Mouse (Mus musculus) embryonic fibroblast, embryonic 13.5 days (primary cell): ENCODE results near the gene Nqo2.

ENCODE experiments used
- CTCF ChIP-seq: IDR thresholded peaks from 2 replicates; pipeline ENCODE4 v1.5.1; 2011; ENCODE audit warnings: mild to moderate bottlenecking, control low read depth, low read length, moderate library complexity, borderline replicate concordance; ENCODE audit not compliant: insufficient read depth
- POLR2A ChIP-seq: IDR thresholded peaks from 2 replicates; pipeline ENCODE4 v1.6.1; 2011; ENCODE audit warnings: low read depth, mild to moderate bottlenecking, control low read depth, low read length, moderate library complexity

GRCm38 (mm10) chr13:34037172-34038055 lies 72.9 kb downstream of the Nqo2 start, which contains the start of gene Bphl:
- TF ChIP-seq POLR2A (peak; percentile 97), CTCF (no peak)
